Mouse (Mus musculus) spleen, adult 12 weeks (tissue): ENCODE measurements around the gene Omg.

Experiments used
- DNase-seq: peaks from one replicate; pipeline ENCODE4 v3.0.0; 2022; ENCODE audit warnings: low spot score

Omg gene

DNA sequence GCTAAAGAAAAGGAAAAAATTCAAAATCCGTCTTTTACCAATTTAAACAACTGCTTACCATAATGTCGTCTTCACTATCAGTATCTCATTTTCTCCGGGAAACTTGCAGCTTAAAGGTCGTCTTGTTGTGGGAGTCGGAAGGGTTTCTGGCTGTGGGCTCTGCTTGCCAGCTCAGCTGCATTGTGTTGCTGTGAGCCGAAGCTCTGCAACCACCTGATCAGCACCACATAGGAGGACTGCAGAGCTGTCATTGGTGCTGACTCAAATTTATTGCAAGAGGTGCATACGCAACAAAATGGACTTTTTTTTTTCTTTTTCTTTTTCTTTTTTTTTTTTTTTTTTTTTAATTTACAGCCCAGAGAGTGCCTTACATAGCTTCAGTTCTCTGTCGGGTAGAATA lies at the start of gene Omg:
Gene Omg (minus strand): TSS at position 240 of the 400 bp plus-strand sequence.
- DNase-seq, result no peak

DNA sequence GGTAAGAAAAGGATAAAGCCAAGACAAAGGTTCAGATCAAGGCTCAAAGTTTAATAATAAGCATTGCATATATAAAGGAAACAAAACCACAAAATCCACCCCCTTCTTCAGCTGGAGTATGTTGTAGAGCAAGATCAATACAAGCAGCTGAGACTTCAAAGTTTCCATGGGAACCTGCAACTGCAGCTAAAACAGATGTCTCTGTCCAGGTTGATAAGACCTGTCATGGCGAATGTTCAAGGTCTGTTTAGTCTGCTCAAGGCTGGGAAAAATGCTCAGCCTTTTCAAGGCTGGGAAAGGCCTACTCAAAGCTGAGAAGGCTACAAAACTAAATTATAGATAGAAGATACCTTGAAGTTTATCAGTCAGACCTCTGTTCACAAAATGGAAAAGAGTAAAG lies 48.7 kb upstream of the Omg start:
- DNase-seq, result no peak

DNA sequence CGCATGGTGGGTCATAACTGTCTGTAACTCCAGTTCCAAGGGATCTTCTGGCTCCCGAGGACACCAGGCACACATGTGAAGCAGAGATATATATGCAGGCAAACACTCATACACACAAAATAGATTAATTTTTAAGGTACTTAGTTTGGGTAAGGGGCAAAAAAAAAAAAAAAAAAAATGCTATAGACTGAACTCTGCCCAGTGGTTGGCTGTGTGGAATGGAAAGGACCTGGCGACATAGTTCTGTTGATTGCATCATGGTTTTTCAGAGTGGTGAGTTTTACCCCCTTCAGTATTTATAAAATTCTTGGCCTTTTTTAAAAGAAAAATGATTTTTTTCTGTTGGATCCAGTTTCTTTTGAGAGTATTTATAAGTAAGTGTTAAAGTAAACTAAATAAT lies 32.4 kb upstream of the Omg start:
- no peak for DNase-seq

DNA sequence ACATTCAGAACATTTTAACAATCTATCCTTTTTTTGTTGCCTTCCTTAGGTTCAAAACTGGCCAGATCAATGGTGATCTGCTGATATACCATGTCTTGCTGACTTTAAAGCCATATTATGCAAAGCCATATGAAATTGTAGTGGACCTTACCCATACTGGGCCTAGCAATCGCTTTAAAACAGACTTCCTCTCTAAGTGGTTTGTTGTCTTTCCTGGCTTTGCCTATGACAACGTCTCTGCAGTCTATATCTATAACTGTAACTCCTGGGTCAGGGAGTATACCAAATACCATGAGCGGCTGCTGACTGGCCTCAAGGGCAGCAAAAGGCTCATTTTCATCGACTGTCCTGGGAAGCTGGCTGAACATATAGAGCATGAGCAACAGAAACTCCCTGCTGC lies 31.7 kb upstream of the Omg start:
- no peak for DNase-seq

DNA sequence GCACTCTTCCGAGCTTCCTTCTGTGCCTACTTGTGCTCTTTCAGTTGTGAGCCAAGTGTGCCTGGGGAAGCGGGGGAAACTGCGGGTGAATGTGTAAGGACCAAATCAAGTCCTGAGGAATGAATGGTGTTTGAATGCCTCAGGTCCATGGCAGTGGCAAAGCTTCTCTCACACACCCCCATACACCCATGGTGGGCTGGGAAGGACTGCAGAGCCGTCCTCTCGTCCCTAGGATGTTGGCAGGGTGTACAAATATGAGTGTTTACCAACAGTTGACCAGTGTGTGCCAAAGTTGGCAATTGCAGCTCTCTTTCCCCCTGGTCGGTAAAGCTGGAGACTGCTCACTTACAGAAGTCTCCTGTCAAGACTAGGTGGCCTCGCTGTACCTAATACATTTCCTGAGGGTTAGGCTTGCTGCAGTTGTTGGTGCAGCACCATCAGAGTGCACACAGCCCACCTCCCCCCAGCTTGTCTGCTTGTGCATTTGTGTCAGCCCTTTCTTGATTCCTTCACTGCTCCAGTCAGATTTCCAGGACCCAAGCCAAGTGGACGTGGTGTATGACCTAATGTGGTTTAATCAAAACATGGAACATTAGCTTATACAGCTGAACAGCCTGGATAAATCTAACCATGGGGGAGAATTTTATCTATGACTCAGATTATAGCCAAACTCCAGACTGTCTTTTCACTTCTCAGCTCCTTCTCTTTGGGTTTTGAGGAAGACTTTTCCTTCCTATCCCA lies 30.2 kb upstream of the Omg start:
- DNase-seq, result no peak

DNA sequence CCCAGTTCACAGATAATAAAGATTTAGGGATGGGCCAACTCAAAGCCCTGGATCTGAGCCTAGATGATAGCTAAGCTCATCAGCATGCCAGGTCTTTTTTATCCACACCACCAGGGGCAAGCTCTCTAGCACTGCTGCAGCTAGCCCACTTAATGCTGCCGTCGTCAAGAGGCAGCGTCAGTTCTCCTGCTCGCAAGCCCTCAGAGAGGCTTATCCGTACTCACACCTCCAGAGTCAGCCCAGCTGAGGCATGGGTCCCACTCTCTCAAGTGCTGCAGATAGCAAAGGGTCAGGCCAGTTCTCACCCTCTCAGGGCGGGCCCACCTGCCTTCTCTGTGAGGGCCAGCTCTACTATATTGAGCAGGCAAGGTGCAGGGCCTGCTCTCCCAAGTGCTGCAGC lies 29.4 kb upstream of the Omg start:
- no peak for DNase-seq

DNA sequence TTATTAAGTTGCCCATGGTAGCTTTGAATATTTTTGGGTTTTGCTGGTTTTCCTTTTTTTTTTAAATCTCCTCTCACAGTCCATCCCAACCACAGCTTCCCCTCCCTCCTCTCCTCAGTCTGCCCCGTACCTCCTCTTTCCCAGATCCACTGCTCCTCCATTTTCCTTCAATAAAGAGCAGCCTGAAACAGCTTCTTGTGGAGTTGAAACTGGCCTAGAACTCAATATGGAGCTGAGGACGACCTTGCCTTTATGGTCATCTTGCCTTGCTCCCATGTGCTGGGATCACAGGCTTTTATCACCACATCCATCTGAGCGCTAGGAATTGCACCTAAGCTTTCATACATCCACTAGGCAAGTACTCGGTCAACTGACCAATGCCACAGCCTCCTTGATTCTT lies 27.6 kb upstream of the Omg start:
- no peak for DNase-seq

DNA sequence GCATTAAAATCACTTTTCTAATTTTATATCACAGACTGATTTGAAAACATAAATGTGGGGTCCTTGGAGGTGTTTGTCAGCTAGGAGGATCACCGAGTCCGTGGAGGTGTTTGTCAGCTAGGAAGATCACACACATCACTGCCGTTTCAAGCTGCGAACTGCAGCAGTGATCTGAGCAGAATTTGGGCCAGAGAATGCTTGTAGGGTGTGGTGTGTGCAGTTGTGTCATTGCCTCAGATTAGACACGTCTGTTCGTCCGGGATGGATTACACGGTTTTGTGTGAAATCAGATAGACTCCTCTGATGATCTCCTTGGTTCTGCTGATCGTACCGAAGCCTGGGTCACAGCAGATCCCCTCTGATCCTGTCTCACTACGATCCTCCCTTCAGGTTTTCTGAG lies 26.9 kb upstream of the Omg start:
- DNase-seq, result no peak

DNA sequence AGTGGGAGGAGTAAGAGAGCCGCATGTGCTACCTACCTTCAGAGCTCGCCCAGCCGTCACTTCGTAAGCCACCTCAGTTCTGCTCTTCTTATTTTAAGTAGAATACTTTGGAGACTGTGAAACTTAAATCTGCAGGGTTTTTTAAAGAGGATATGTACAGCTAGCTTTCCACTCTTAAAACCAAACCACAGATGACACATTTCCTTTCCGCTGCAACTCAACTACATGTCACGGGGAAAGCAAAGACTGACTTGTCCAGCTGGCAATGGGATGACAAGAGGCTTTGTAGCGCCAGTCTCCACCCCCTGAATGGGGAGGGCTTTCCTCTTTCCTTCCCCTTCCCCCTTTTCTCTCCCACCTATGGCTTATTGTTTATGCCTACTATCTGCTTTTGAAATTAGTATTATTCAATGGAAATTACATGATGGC lies 26.5 kb upstream of the Omg start, which contains the start of the genes Evi2 and Evi2a:
Gene Evi2 (minus strand): TSS at position 257 of the 429 bp plus-strand sequence.
Gene Evi2a (minus strand): TSS at position 277 of the 429 bp plus-strand sequence.
- peak; percentile 8 for DNase-seq

DNA sequence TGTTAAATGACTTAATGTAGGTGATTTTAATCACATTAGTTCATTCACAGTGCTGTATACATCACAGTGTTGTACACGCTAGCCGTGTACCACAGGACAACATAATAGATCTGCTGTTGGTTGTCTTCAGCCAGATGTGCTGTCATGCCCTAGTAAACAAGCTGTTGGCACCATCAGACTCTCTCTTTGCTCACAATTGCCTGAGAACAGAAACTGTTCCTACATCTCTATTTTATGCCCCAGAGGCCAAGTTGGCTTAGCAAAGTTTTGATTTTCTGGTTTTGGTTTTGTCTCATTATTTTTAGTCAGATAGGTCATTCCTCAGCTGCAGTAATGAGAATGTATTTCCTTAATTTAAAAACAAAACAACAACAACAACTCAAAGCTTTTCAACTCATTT lies 25.9 kb upstream of the Omg start:
- DNase-seq, result no peak

DNA sequence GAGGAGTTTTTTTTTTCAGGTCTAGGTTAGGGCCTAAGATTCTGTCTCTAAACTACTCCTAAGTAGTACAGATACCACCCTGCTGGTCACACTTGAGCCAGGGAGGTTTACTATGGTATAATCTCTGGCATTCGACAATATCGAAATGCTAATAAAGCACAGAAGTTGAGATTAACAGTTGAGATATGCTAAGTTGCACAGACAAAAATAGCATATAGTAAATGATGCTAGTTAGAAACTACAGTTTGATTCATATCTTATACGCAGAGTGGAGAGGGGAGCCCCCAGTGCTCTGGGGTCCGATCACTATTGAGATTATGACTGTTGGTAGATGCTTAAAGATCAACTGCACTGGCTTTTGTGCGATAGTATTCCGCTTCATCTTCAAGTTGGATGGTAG lies 25.3 kb upstream of the Omg start:
- no peak for DNase-seq

DNA sequence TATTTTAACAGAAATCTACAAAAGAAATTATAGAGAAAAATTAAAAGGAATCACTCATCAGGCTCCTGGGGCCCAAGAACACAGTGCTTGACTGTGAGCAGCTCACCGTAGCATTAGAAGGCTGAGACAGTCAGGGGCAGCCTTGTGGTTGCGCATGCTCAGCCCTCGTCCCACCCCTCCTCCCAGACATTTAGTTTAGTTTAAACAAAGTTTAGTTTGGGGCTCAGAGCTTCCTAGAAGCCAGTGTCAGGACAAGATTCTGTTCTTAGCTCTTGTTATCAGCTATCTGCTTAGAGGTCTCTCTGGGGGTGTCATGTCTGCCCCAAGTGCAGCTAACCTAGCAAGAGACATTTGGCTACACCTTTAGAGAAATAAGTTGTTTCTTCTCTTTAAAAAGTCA lies 24.7 kb upstream of the Omg start:
- no peak for DNase-seq

DNA sequence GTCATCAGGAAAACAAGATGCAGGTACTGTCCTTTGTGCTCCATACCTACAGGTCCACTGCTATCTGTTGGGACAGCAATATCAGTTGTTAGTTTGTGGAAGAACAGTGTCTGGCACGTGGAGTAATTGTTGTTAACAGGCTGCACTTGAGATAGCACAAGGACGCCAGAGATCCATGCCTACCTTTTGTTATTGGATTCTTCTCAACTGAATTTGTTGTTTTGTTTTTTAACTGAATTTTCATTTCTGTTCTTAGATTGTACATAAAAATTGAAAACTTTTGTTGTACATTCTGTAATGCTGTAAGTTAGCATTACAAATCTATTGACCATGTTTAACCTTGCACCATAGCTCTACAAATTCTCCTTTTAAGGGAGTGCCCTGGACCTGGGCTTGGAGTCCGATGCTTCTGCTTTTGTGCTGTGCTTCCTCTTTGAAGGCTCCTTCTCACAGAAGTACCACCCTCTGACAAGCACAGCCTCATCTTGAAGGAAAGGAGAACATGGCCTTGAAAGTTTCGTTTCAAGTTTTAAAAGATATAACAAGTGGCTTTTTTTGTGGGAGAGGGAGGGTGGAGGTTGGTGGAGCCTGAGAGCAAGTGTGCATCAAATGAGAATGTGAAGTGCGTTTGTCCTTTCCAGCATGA lies 24.0 kb upstream of the Omg start:
- DNase-seq, result peak; percentile 8

DNA sequence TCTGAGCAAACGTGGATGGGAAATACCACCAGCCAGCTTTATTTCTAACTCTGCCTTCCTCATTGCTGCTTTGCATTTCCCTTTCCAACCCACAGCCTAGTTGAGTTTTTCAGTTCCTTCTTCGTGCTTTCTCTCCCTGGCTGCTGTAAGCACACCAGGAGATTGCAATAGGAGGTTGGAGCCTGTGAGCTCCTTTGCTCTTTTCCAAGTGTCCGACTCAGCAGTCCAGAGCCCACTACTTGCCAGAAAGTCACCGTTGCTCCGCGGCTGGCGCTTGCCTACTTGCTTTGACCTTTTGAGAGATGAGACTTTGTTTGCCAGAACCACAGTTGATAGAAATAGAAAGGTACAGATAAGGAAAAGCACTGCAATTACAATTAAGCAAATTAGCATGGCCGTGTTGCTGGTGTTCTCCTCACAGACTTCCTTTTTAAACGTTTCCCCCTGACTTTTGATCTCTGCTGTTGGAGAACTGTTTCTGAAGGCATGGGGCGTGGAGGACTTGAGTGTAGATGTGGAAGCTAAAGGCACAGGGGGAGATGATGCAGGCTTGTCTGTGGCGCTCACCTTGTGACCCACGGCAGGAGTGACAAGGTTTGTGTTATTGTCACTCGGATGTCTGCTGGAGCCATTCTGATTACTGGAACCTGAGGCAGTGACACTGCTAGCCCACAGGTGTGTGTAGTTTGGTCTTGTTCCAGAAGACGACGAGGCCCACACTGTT lies 23.3 kb upstream of the Omg start:
- peak; percentile 6 for DNase-seq

DNA sequence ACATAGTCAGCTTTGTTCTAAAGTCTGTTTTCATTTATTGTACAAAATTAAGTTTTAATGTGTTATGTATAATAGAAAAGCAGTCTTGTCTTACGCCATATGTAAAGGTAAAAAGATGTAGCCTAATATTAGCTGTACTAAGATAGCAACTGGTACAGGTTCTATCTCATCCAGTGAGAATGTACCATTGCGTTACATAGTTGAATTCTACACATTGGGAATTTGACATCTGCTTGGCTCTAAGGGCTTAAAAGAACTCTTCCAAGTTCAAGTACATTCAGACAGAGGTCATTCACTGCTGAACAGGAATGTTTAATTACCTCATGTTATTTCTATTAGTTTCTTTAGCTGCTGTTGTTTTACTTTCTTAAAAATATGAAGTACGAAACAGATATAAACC lies 22.7 kb upstream of the Omg start:
- DNase-seq, result no peak

DNA sequence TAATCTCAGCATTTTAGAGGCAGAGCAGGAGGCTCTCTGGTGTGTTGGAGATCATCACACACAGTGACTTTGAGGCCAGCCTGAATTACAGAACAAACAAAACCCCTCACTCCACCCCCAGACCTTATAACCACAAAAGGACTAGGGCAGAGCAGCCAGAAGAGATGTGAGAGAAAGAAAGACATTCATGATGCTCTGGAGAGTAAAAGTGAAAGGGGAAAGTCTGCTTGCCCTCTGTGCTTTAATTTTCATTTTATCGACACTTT lies 20.4 kb upstream of the Omg start:
- no peak for DNase-seq

DNA sequence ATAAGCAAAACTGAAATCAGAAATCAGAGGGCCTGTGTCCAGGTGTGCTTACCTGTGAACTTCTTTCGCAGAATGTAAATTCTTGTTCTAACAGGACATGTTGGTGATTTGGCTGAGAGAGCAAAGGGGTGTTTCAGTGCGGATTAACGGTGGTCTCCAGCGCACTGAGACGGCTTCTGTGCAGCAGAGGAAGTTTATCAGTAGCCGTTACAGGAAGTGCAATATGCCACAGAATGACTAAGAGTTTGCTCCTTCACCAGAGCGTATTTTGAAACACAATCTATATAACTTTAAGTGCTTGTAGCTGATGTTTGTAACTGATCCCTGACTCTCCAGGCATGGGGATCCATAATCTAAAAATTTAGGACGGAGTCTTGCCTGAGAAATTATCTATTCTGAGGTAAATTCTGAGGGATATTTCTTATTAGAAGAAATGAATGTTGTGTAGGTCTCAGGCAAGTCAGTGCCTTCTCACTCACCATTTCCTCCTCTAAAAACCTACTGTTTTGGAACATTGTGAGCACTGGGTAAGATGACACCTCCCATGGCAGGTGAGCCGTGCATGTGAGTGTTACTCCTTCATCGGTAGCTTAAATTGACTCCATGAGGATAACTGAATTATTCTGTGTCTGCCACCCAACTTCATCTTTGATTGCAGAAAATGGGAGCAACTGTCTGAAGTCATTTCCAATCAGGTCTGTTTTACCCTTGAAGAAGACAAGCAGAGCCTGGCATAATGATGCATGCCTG lies 19.9 kb upstream of the Omg start, which contains the start of gene Evi2b:
Gene Evi2b (minus strand): TSS at position 203 of the 750 bp plus-strand sequence.
- DNase-seq, result no peak

DNA sequence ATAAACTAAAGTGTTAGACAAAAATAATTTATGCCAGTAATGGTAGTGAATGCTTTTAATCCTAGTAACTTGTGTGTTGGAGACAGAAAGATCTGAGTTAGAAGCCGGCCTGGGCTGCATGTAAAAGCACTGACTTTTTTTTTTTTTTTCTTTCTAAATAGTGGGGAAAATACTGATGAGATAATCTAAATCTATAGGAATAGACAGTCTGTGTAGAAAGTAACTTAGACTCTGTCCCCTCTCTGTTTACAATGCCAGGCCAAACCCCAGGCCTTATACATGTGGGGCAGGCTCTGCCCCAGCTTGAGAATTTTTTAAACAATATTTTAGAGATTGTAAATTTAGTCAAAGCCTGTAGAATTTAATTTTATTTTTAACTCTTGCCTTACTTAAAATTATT lies 19.1 kb upstream of the Omg start:
- no peak for DNase-seq

DNA sequence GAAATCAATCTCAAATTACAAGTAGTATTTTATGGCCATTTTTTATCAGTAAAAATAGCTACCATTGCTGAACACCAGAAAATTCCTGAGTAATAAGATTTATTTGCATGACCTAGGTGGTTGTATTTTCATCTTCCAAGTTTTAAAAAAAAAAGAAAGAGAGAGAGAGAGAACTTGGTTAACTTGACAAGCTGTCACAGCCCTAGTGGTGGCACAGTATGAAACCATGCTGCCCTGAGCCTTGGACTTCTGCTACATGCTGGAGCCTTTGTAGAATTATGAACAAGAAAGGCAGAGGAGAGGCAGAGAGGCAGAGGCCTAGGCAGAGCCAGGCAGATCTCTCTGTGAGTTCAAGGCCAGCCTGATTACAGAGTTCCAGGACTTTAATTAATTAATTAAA lies 18.0 kb upstream of the Omg start:
- DNase-seq, result no peak

DNA sequence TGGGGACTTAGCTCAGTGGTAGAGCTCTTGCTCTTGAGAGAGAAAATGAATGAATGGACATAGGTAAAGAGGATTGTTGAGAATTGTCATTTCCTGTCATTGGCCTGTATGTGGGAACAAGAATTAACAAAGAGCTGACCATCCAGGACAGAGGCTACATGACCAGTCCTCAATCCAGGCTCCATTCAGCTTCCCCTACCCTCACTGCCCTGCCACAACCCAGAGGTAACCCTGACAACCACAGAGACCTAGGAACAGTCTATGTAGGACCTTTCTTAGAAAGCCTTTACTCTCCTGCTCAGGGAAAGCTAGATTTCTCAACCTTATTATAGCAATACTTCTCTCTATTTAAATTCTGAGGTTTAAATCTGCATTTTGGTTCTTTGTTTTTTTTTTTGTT lies 16.9 kb upstream of the Omg start:
- DNase-seq, result no peak

DNA sequence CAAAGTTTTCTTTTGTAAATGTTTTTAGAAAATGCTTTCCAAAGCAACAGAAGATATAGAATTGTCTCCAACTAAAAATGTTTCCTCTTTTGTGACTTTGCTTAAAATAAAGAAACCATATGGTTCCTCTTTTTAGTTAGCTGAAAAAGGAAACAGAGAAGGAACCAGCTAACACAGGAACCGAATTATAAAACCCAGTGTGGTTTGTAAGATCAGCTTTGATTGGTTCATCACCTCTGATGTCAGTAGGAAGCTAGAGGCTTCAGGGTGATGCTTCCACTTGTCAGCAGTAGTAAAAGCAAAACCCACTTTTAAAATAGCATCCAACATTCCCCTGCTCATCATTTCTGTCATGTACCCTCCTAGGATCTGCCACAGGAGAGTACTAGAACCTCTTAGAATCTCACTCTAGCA lies 16.0 kb upstream of the Omg start:
- DNase-seq, result peak; percentile 8

DNA sequence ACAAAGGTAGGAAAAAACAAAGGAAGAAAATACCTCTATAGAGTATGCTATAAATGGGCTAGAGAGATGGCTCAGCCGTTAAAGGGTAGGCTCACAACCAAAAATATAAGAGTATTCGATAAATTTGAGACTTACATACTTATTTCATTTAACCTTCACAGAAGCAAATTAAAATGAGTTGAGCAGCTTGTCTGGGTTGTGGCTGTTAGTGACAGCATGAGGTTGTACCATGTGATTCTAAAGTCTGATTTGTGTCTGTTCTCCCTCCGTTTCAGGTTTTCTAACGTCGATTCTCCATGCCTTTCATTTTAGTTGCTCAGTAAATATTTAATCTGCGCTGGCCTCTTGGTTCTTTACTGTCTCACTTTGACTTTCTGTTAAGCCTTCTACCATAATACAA lies 15.4 kb upstream of the Omg start:
- no peak for DNase-seq

DNA sequence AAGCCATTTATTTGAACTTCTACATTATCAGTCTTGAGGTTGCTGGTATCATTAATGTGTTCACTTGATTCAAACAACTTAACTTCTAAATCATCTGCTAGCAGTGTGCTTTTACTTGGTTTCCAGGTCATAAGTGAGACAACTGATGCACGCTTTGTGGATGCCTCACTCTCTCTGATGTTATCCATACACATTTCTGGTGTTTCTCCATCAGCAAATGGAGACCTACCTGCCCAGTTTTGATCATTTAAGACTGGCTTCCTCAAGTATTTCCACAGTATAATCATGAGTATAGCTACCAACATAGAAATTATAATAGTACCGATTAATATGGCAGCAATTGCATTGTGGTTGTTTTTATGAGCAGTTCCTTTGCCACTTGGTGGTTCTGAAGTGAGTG lies 11.9 kb upstream of the Omg start:
- DNase-seq, result no peak
